Mouse (Mus musculus) embryonic fibroblast, embryonic 13.5 days (primary cell): ENCODE data around the gene Cadm1. TPM values are rescaled to one million over a fixed set of nuclear protein-coding genes. Genes with fewer than 3 reads are reported as not detected.

Source experiments
- H3K27ac ChIP-seq: 2 replicates; pipeline ENCODE4 v1.5.1; 2012; ENCODE audit warnings: low read length, control low read depth, inconsistent platforms; ENCODE audit not compliant: insufficient read depth
- H3K4me1 ChIP-seq: 2 replicates; pipeline ENCODE4 v1.6.1; 2011; ENCODE audit warnings: low read length; ENCODE audit not compliant: control insufficient read depth, insufficient read depth
- H3K4me3 ChIP-seq: 2 replicates; pipeline ENCODE4 v1.5.1; 2011; ENCODE audit warnings: mild to moderate bottlenecking, control low read depth, low read length; ENCODE audit not compliant: insufficient read depth
- CTCF ChIP-seq: IDR thresholded peaks from 2 replicates; pipeline ENCODE4 v1.5.1; 2011; ENCODE audit warnings: mild to moderate bottlenecking, control low read depth, low read length, moderate library complexity, borderline replicate concordance; ENCODE audit not compliant: insufficient read depth
- POLR2A ChIP-seq: IDR thresholded peaks from 2 replicates; pipeline ENCODE4 v1.6.1; 2011; ENCODE audit warnings: low read depth, mild to moderate bottlenecking, control low read depth, low read length, moderate library complexity
- polyA plus RNA-seq: library from polyadenylated mRNA; stranded (reverse); fragments of >200 nt; gene quantifications from 2 replicates; pipeline ENCODE4 v1.2.4, GENCODE M21; 2011; ENCODE audit warnings: low read depth; ENCODE audit not compliant: missing spikeins, insufficient read length

Gene Cadm1
- polyA plus RNA-seq, 1 experiment = 5.6 TPM

DNA sequence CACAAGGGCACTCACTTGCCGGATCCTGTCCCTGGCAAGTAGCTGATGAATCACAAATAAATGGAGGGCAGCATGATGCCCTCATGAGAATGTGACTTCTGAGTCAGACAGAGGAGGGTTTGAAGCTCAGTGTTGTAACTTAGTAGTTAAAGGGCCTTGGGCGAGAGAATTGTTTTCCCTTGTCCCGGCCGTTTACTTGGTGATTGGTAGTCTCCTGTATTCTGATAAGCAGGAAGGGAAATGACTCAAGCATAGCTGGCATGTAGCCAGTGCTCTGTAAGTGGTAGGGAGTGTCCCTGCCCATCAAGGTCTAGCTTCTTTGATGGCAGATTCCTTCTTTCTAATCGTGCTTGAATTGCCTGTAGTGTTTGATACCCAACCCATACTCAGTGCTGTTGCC lies 59.9 kb downstream of the Cadm1 start:
- H3K4me1 ChIP-seq = peaks cover 6% of the 10 kb centered on the region; the same call in 1 of the 2 replicates
- TF ChIP-seq POLR2A (no peak), CTCF (no peak)
- H3K27ac ChIP-seq = no peak overlapping the region
- H3K4me3 ChIP-seq = no peak overlapping the region

- no peaks in the 10 kb centered on the region for H3K4me1 ChIP-seq
- TF ChIP-seq POLR2A (no peak), CTCF (no peak)
- H3K4me3 ChIP-seq = no peak overlapping the region
- H3K27ac ChIP-seq = no peak overlapping the region
Measured at GRCm38 (mm10) chr9:47601541-47601940, 71.6 kb downstream of the Cadm1 start.

DNA sequence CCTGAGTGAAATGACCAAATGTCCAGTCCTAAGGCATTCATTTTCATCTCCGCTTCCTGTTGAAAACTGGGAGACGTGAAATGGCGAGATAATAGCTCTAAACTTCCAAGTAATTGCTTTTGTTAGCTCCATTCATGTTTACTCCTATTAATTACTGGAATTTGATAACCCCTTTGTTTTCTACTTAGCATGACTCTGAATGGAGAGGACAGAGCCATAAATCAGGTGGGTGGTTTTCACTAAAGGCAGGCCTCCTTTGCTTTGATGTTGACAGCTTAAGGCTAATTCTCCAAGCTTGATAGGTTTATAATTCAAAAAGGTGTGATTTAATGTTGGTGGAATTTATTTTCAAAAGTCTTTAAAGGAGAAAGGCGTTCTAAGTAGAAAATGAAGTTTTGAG lies 74.0 kb downstream of the Cadm1 start:
- Histone ChIP-seq H3K4me3 (no peak overlapping the region), H3K27ac (no peak overlapping the region), H3K4me1 (0 out of 2 replicates have a peak, but pooled peaks cover 2% of the 10 kb centered on the region)
- no peak for TF ChIP-seq CTCF
- TF ChIP-seq POLR2A = no peak

GRCm38 (mm10) chr9:47605628-47606027 lies 75.7 kb downstream of the Cadm1 start:
- 0 out of 2 replicates have a peak, but pooled peaks cover 2% of the 10 kb centered on the region for H3K4me1 ChIP-seq
- no peak overlapping the region for H3K27ac ChIP-seq
- no peak overlapping the region for H3K4me3 ChIP-seq
- TF ChIP-seq POLR2A (no peak), CTCF (no peak)

GRCm38 (mm10) chr9:47608441-47608840 lies 78.5 kb downstream of the Cadm1 start:
- Histone ChIP-seq H3K4me1 (0 out of 2 replicates have a peak, but pooled peaks cover 2% of the 10 kb centered on the region), H3K4me3 (no peak overlapping the region), H3K27ac (no peak overlapping the region)
- TF ChIP-seq CTCF (no peak), POLR2A (no peak)

DNA sequence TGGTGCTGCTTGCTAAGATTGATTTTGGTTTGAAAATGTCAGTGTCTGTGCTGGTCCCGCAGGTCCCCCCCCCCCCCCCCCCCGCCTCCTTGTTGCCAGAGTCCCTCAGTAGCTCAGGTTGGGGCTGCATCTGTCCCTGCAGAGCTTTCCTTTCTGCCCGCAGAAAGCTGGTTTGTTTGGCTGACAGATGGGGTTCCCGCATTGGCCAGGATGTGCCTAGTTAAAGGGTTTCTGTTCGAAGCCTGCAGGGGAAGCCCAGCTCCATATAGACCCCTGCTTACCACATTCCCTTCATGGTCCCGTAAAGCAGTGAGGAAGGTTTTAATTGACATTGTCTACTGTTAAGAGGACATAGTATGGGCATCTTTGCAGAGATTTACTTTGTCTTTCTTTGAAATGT lies 78.9 kb downstream of the Cadm1 start:
- Histone ChIP-seq H3K4me1 (0 out of 2 replicates have a peak, but pooled peaks cover 2% of the 10 kb centered on the region), H3K4me3 (no peak overlapping the region), H3K27ac (no peak overlapping the region)
- no peak for TF ChIP-seq POLR2A
- no peak for TF ChIP-seq CTCF

DNA sequence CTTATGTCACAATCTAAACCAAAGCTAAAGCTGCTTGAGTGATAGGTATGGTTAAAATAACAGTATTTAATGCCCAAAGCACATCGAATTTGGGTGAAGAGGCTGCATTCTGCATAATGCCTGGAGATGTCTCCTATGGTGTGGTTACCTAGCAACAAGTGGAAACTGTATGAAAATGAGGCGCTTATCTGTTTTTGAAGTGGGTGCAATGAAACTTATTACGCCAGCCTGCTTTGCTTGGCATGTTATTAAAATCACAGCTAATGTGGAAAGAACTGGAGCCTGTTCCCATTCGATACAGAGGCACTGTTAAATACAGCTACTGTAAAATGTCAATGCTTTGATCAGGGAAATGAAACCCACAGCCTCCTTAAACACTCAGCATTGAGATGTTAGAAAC lies 79.5 kb downstream of the Cadm1 start:
- no peak overlapping the region for H3K27ac ChIP-seq
- TF ChIP-seq CTCF (no peak), POLR2A (no peak)

GRCm38 (mm10) chr9:47610316-47610715 lies 80.3 kb downstream of the Cadm1 start:
- TF ChIP-seq POLR2A = no peak
- TF ChIP-seq CTCF = no peak
- no peak overlapping the region for H3K4me3 ChIP-seq
- H3K4me1 ChIP-seq = 0 out of 2 replicates have a peak, but pooled peaks cover 2% of the 10 kb centered on the region
- H3K27ac ChIP-seq = no peak overlapping the region

More for the DNA sequence above, 79.5 kb downstream of the Cadm1 start:
- no peak overlapping the region for H3K4me3 ChIP-seq
- H3K4me1 ChIP-seq = 0 out of 2 replicates have a peak, but pooled peaks cover 2% of the 10 kb centered on the region

- TF ChIP-seq POLR2A = no peak
- no peak for TF ChIP-seq CTCF
- Histone ChIP-seq H3K4me1 (0 out of 2 replicates have a peak, but pooled peaks cover 2% of the 10 kb centered on the region), H3K4me3 (no peak overlapping the region), H3K27ac (no peak overlapping the region)
Measured at GRCm38 (mm10) chr9:47612894-47613412, 83.0 kb downstream of the Cadm1 start.

GRCm38 (mm10) chr9:47615049-47615448 lies 85.1 kb downstream of the Cadm1 start:
- Histone ChIP-seq H3K27ac (no peak overlapping the region), H3K4me1 (no peaks in the 10 kb centered on the region), H3K4me3 (no peak overlapping the region)
- TF ChIP-seq POLR2A = no peak
- TF ChIP-seq CTCF = no peak
